Mouse (Mus musculus) adipocyte (in vitro differentiated cells): ENCODE data around the gene Btf3l4.

Source experiments
- DNase-seq: peaks from one replicate; pipeline ENCODE4 v3.0.0-alpha.2; 2016; ENCODE audit warnings: low spot score

Gene Btf3l4

DNA sequence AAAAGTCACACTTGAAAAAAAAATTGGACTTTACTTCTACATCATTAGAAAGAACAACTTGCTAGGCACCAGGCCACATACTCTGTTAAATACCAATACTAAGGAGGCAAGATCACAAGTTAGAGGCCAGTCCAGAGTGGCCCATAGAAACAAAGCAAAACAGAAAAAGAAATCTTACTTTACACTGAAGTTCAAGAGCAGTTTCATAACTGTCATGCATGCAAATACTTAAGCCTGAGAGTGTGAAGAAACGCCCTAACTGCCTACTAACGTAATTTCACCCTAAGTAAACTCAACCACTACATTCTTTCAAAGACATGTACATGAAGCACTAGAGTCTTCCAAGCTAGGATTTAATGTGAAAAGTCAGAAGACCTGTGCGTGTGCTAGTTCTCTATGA is 7.7 kb downstream of the Btf3l4 start:
- DNase-seq = no peak

DNA sequence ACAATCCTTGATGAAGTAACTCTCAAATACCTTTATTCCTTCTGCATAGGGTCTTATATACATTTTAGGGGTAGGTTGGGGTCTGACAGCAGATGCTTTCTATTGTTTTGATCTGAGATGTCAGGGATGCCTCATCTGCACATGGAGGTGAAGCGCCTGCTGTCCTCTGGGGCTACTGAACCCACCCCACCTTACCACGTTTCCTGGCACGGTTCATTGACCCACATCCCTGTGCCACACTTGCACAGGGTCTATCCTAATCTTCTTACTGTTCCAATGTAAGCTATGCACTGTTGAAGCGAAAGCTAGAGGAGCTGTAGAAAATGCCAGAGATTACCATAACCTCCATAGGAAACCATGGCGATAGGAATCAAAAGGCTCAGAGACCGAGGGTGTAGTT is 21.9 kb downstream of the Btf3l4 start:
- DNase-seq = no peak

- no peak for DNase-seq
Measured at GRCm38 (mm10) chr4:108811142-108811541, 22.3 kb downstream of the Btf3l4 start.

DNA sequence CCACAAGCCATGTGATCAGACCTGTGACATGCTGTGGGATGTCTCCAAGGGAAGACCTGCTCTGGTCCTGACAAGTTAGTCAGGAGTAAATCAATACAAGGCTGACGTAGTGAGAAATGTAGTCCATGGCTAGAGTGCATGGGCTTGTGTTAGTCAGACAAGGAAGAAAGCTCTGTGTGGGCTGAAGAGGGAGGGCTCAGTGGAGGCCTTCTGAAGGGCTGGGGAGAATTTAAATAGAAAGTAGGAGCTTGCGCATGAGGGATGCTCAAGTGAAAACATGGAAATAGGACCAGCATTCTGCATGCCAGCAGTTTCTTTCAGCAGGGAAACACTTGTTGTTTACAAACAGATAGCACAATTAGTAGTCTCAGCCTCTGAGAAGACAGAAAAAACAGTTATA is 29.9 kb downstream of the Btf3l4 start:
- DNase-seq = no peak

DNA sequence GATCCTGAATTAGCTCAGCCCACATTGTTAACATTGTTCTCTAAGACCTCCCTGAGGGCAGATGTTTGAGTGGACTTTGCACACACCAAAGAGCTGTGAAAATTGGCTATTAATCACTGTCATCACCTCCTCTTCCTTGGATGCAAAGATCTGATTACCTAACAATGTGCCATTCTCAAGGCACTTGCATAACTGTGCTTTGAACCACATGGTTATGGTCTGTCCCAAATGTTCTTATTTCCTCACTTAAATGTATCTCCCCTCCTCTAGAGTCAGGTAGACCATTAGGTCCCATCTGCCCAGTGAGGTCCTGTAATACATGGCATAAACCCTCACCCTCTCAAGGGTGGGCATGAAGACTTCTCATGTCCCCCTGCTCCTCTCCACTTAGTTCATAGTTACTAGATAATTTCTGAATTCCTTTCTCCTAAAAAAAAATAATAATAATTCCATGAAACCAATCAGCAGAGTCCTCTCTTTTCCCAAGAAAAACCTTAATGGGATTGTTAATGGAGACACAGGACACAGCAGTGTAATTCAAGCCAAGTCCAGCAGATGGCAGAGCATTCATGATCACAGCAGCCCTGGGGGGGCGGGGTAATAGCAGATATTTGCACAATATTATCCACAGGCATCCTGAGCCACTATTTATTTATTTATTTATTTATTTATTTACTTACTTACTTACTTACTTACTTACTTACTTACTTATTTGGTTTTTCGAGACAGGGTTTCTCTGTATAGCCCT is 35.2 kb downstream of the Btf3l4 start:
- DNase-seq = peak; percentile 90

DNA sequence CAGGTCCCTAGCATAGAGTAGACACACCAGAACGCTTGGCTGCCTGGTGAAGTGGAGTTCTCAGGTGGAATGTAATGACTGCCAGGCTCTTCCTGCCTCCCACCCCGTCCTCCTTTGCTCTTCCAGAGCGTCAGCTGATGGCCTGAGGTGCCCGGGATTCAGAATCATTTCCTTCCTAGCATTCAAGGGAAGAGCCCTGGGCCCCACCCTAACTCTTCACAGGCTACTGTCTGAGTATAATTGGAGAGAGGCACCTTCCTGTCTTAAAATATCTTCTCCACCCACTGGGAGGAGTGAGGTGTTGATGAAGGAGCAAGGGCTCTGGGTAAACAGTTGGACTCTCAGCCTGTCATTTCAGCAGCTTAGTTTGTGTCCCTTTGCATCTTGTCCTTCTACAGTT is 36.7 kb downstream of the Btf3l4 start:
- no peak for DNase-seq

DNA sequence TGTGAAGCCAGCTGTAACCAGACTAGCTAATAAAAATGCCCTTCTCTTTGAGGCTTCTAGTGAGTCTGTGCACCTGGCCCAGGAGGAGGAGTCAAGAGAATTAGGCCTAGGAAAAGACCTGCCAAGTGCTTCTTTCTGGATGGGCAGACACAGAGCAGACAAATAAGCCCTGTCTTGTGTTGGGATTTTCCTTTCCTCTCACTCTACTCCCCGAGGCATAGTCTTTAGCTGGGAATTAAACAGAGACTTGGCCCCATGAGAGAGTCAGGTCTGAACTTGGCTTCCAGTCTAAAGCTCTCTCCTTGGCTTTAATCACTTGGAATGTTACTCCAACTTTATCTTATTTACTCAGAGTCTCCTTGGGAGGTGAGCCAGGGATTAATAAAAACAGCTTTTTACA is 39.5 kb downstream of the Btf3l4 start:
- no peak for DNase-seq

DNA sequence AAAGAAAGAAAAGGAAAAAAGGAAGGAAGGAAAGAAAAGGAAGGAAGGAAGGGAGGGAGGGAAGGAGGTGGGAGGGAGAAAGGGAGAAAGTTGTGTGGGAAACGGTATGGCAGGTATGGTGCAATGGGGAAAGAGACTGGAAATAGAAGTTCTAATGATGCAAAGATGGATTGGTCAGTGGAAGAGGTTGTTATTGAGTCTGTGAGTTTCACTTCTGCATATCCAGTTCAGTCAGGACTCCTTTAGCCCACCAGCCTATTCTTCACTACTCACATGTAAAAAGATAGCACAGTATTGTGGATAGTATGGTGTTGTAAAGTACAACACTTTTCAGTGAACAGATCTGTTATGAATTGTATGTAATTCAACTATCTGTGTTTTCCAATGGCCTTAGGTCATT is 42.9 kb downstream of the Btf3l4 start:
- no peak for DNase-seq

DNA sequence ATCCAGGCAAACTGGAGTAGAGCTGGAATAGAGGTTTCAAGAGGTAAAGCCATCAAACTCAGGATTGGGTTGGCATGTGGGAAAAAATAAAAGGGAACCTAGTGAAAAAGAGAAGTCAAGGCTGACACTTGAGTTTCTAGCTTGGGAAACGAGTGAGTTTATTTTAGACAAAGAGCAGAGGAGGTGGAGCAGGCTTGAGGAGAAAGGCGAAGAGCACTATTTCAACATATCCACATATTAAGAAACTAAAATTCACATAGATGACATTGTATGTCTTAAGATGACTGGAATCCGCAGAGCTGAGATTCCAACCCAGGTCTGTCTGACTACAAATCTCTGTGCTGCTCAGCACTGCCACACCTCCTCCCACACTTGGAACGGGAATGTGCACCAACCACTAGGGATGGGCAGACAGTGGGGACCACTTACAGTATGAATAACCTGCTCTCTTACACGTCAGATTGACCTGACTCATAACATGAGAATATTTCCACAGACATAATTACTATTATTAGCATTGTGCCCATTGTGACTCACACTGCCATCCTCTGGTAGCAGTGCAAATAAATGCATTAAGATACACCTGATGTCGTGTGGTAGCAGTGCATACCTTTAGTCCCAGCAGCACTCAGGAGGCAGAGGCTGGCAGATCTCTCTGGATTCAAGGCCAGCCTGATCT is 44.0 kb downstream of the Btf3l4 start:
- no peak for DNase-seq

- DNase-seq = no peak
Measured at GRCm38 (mm10) chr4:108782421-108783085, 50.9 kb downstream of the Btf3l4 start.

DNA sequence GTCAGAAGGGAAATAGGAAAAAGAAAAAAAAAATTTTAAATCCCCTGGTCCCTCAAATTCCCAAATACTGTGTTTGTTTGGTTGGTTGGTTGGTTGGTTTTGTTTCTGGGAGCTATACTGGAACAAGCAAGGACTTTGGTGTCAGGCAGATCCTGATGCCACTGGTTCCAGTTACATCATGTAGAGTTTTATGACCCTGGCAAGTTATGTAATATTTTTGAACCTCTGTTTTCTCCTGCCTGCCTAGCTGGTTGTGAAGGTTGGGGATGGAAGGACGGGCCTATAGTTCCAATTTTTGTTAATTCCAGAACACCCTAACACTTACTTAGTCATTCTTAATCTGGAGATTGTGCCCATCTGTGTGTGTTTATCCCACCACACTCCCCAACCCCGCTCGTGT is 51.8 kb downstream of the Btf3l4 start:
- DNase-seq = peak; percentile 67

GRCm38 (mm10) chr4:108780864-108781205 is 52.6 kb downstream of the Btf3l4 start:
- no peak for DNase-seq

DNA sequence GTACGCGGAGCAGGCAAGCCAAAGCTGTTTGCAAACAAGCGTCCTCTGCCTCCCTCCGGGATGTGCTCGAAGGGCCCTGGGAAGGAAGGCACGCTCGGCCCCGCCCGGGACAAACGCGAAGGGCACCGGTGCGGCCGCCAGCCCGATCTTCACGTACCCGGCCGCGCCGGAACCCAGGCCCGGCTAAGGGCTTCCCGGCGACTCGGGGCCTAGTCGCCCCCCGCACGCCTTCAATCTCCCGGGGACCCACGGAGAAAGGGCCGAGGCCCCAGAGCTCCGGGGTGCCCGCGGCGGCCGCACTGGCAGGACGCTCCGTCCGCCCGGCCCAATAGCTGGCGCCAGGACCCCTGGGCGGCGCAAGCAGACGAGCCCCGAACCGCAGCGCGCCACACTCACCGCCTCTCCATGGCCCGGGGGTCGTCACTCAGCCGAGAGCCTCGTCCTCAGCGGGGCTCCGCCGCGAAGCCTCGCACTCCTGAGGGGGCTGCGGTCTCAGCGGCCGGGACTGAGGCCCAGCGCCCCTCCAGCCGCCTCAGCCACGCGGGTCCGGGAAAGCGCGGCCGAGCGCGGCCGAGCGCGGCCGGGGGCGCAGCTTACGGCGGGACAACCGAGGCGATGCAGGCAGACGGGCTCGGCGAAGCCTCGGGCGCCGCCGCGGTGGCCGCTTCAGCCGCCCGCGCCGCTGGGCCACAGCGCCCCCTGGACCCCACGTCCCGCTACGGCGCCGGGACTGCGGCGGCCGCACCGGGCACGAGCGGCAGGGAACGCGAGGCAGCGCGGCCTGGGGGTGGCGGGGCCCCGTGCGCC is 53.2 kb downstream of the Btf3l4 start, which contains the start of gene Zfyve9:
TSS of gene Zfyve9 (minus strand) at position 742 of the 807 bp plus-strand sequence.
- DNase-seq = peak; percentile 62

- DNase-seq = no peak
Measured at GRCm38 (mm10) chr4:108779763-108780056, 53.7 kb downstream of the Btf3l4 start.

- DNase-seq = no peak
Measured at GRCm38 (mm10) chr4:108768527-108768926, 64.9 kb downstream of the Btf3l4 start.
